Comparison of ENCODE assay signal across 25 mouse cellular contexts in genomic region chr2:97463573-97463972, GRCm38 (mm10).
A peak's percentile ranks its signal among the peaks of the same experiment; 100 is the strongest.
DNase-seq lines count a peak whose midpoint lies in the region; ATAC-seq and TF ChIP-seq lines count a peak whose summit lies in the region.
"Had no signal": no experiment of that assay in that cellular context is flagged by ENCODE, and none has a peak within 500 bp of the region (broad histone marks: within the 10 kb centered on the region; RNA-seq: fewer than 3 reads in every experiment).

No protein-coding gene starts in this region.

- no peaks in the 10 kb centered on the region for H3K36me3 ChIP-seq in hindbrain, postnatal 0 days (ENCODE audit: insufficient read depth, low read length)
- no peaks in the 10 kb centered on the region for H3K36me3 ChIP-seq in hindbrain, embryonic 16.5 days (ENCODE audit: control insufficient read depth, insufficient read depth, low read length)
- H3K36me3 ChIP-seq in midbrain, postnatal 0 days (ENCODE audit: insufficient read depth, low read length), result no peaks in the 10 kb centered on the region
- no peaks in the 10 kb centered on the region for H3K36me3 ChIP-seq in midbrain, embryonic 16.5 days (ENCODE audit: control insufficient read depth, insufficient read depth, low read length)
- H3K36me3 ChIP-seq: embryonic facial prominence, embryonic 10.5 days; embryonic facial prominence, embryonic 12.5 days; forebrain, embryonic 15.5 days; G1E had no signal

- H3K9ac ChIP-seq in hindbrain, postnatal 0 days (replicated peaks; ENCODE audit: low read length), result no peak overlapping the region
- H3K9ac ChIP-seq in hindbrain, embryonic 16.5 days (ENCODE audit: low read depth, low read length), result no peak overlapping the region
- no peak overlapping the region for H3K9ac ChIP-seq in midbrain, postnatal 0 days (replicated peaks; ENCODE audit: low read length, poor library complexity, severe bottlenecking)
- H3K9ac ChIP-seq in midbrain, embryonic 16.5 days (ENCODE audit: low read depth, low read length), result no peak overlapping the region
- H3K9ac ChIP-seq: embryonic facial prominence, embryonic 12.5 days; forebrain, embryonic 13.5 days; forebrain, embryonic 15.5 days had no signal

- H3K4me2 ChIP-seq in hindbrain, postnatal 0 days (ENCODE audit: low read depth, low read length), result no peak overlapping the region
- H3K4me2 ChIP-seq in hindbrain, embryonic 16.5 days (ENCODE audit: low read length), result no peak overlapping the region
- no peak overlapping the region for H3K4me2 ChIP-seq in midbrain, postnatal 0 days (ENCODE audit: low read depth, low read length, poor library complexity, severe bottlenecking)
- no peak overlapping the region for H3K4me2 ChIP-seq in midbrain, embryonic 16.5 days (ENCODE audit: low read length)
- H3K4me2 ChIP-seq: embryonic facial prominence, embryonic 12.5 days; forebrain, embryonic 13.5 days; forebrain, embryonic 15.5 days had no signal

- intact Hi-C loops in left cerebral cortex, postnatal 4 days (cut with DNase I), result loop anchor here (10.0 kb wide), 1 partner anchor 1129 kb away; no protein-coding TSS in a partner anchor

- H3K4me1 ChIP-seq in hindbrain, postnatal 0 days (ENCODE audit: insufficient read depth, low read length), result no peaks in the 10 kb centered on the region
- H3K4me1 ChIP-seq in hindbrain, embryonic 16.5 days (ENCODE audit: control insufficient read depth, insufficient read depth, low read depth, low read length), result no peaks in the 10 kb centered on the region
- no peaks in the 10 kb centered on the region for H3K4me1 ChIP-seq in midbrain, postnatal 0 days (ENCODE audit: insufficient read depth, low read length)
- no peaks in the 10 kb centered on the region for H3K4me1 ChIP-seq in midbrain, embryonic 16.5 days (ENCODE audit: control insufficient read depth, insufficient read depth, low read length)

- DNase-seq in hindbrain, postnatal 0 days (ENCODE audit: low spot score), result no peak
- no peak for DNase-seq in layer of hippocampus, adult 2 months (ENCODE audit: low spot score in 2 of 2)
- no peak for DNase-seq in layer of hippocampus, postnatal 14 days (ENCODE audit: low spot score in 2 of 2)
- DNase-seq in midbrain, postnatal 0 days (ENCODE audit: low spot score), result no peak
- no peak for DNase-seq in left cerebral cortex, postnatal 4 days
- DNase-seq: adrenal gland, adult 8-10 months; adrenal gland, postnatal 14 days; adrenal gland, postnatal 36 days; B cell, adult 2 months; cerebellum, adult 11-12 months; cerebellum, adult 2 months; cerebellum, adult 9-10 months; cerebellum, postnatal 10 days; cerebellum, postnatal 25 days had no signal

- TF ChIP-seq CTCF in hindbrain, postnatal 0 days (IDR thresholded peaks at IDR 0.05; ENCODE audit: low read depth), result peak; percentile 46; the same call in 1 of the 2 replicates
- peak; percentile 78 for TF ChIP-seq CTCF in layer of hippocampus, adult 2 months (conservative IDR thresholded peaks at IDR 0.05)
- peak; percentile 59 for TF ChIP-seq CTCF in midbrain, postnatal 0 days (IDR thresholded peaks at IDR 0.05)

- H3K27ac ChIP-seq in hindbrain, postnatal 0 days, result no peak overlapping the region
- no peak overlapping the region for H3K27ac ChIP-seq in hindbrain, embryonic 16.5 days (ENCODE audit: low read depth, low read length)
- no peak overlapping the region for H3K27ac ChIP-seq in layer of hippocampus, adult 2 months
- H3K27ac ChIP-seq in midbrain, postnatal 0 days (ENCODE audit: low read depth, low read length), result no peak overlapping the region
- H3K27ac ChIP-seq in midbrain, embryonic 16.5 days (ENCODE audit: low read length), result no peak overlapping the region
- H3K27ac ChIP-seq: embryonic facial prominence, embryonic 10.5 days; embryonic facial prominence, embryonic 12.5 days; forebrain, embryonic 13.5 days; forebrain, embryonic 15.5 days had no signal

- H3K9me3 ChIP-seq in hindbrain, postnatal 0 days (ENCODE audit: low read length), result no peaks in the 10 kb centered on the region
- no peaks in the 10 kb centered on the region for H3K9me3 ChIP-seq in hindbrain, embryonic 16.5 days (ENCODE audit: control insufficient read depth, low read length)
- H3K9me3 ChIP-seq in midbrain, postnatal 0 days (ENCODE audit: low read length), result no peaks in the 10 kb centered on the region
- no peaks in the 10 kb centered on the region for H3K9me3 ChIP-seq in midbrain, embryonic 16.5 days (replicated peaks; ENCODE audit: control insufficient read depth, low read length, poor library complexity, severe bottlenecking)
- H3K9me3 ChIP-seq: embryonic facial prominence, embryonic 10.5 days; embryonic facial prominence, embryonic 12.5 days; forebrain, embryonic 13.5 days; forebrain, embryonic 15.5 days had no signal

- H3K4me3 ChIP-seq in hindbrain, postnatal 0 days (ENCODE audit: low read length), result no peak overlapping the region
- H3K4me3 ChIP-seq in hindbrain, embryonic 16.5 days (ENCODE audit: low read length), result no peak overlapping the region
- H3K4me3 ChIP-seq in layer of hippocampus, adult 2 months, result no peak overlapping the region
- no peak overlapping the region for H3K4me3 ChIP-seq in midbrain, postnatal 0 days (ENCODE audit: low read depth, low read length)
- H3K4me3 ChIP-seq in midbrain, embryonic 16.5 days (ENCODE audit: low read depth, low read length), result no peak overlapping the region
- H3K4me3 ChIP-seq: embryonic facial prominence, embryonic 10.5 days; embryonic facial prominence, embryonic 12.5 days; forebrain, embryonic 13.5 days; forebrain, embryonic 15.5 days had no signal

- no peak for ATAC-seq in hindbrain, postnatal 0 days
- no peak for ATAC-seq in hindbrain, embryonic 16.5 days
- no peak for ATAC-seq in midbrain, postnatal 0 days (ENCODE audit: low FRiP score)
- no peak for ATAC-seq in midbrain, embryonic 16.5 days
- ATAC-seq: activated CD4-positive, CD25-positive, alpha-beta regulatory T cell, adult 4 months; CD4-positive, CD25-positive, alpha-beta regulatory T cell, adult 4 months; forebrain, embryonic 13.5 days; forebrain, embryonic 15.5 days; Patski had no signal

- H3K27me3 ChIP-seq in hindbrain, postnatal 0 days (ENCODE audit: insufficient read depth, low read length), result no peaks in the 10 kb centered on the region
- H3K27me3 ChIP-seq in hindbrain, embryonic 16.5 days (replicated peaks; ENCODE audit: control insufficient read depth, insufficient read depth, low read length), result no peaks in the 10 kb centered on the region
- no peaks in the 10 kb centered on the region for H3K27me3 ChIP-seq in midbrain, postnatal 0 days (ENCODE audit: insufficient read depth, low read length)
- H3K27me3 ChIP-seq in midbrain, embryonic 16.5 days (ENCODE audit: control insufficient read depth, insufficient read depth, low read depth, low read length), result no peaks in the 10 kb centered on the region
- H3K27me3 ChIP-seq: CH12.LX; forebrain, embryonic 13.5 days; forebrain, embryonic 15.5 days had no signal
